ENCODE assay signal across 16 mouse cellular contexts in genomic region chr6:88779755-88780154, GRCm38 (mm10).
"Had no signal": no experiment of that assay in that cellular context is flagged by ENCODE, and none has a peak within 500 bp of the region (broad histone marks: within the 10 kb centered on the region; RNA-seq: fewer than 3 reads in every experiment).

No protein-coding gene starts in this region.

- H3K27me3 ChIP-seq: neural tube, embryonic 12.5 days; neural tube, embryonic 13.5 days; neural tube, embryonic 15.5 days; stomach, embryonic 15.5 days had no signal

- H3K9ac ChIP-seq: neural tube, embryonic 12.5 days; neural tube, embryonic 13.5 days; neural tube, embryonic 15.5 days; stomach, embryonic 15.5 days had no signal

- H3K4me2 ChIP-seq: neural tube, embryonic 12.5 days; neural tube, embryonic 13.5 days; neural tube, embryonic 15.5 days; stomach, embryonic 15.5 days had no signal

- H3K36me3 ChIP-seq: neural tube, embryonic 12.5 days; neural tube, embryonic 13.5 days; neural tube, embryonic 15.5 days; stomach, embryonic 15.5 days had no signal

- DNase-seq: retina, postnatal 1 day; right cerebral cortex, adult 18-20 months; right cerebral cortex, postnatal 14 days; right cerebral cortex, postnatal 4 days; spleen, adult 18-20 months; thymus, adult 18-20 months; thymus, adult 2 months; thymus, postnatal 14 days; thymus, postnatal 25 days; thymus, postnatal 36 days; thymus, postnatal 4 days had no signal

- H3K9me3 ChIP-seq: neural tube, embryonic 12.5 days; neural tube, embryonic 13.5 days; neural tube, embryonic 15.5 days; stomach, embryonic 15.5 days had no signal

- H3K4me3 ChIP-seq: neural tube, embryonic 12.5 days; neural tube, embryonic 13.5 days; neural tube, embryonic 15.5 days; stomach, embryonic 15.5 days had no signal

- H3K27ac ChIP-seq: neural tube, embryonic 12.5 days; neural tube, embryonic 13.5 days; neural tube, embryonic 15.5 days; stomach, embryonic 15.5 days; stomach, postnatal 0 days had no signal
